Mouse (Mus musculus) embryonic facial prominence, embryonic 11.5 days (tissue): ENCODE results near the gene Nelfb. TPM values are rescaled to one million over a fixed set of nuclear protein-coding genes. Genes with fewer than 3 reads are reported as not detected.
A peak's percentile ranks its signal among the peaks of the same experiment; 100 is the strongest.

Source experiments
- ATAC-seq: fragments of 200-750 bp; cut with Nextera tagmentation; replicated peaks from 2 replicates; pipeline ENCODE4 v1.8.0; 2017; ENCODE audit warnings: low read depth; ENCODE audit not compliant: insufficient number of reproducible peaks, low FRiP score, low TSS enrichment
- DNase-seq: peaks from one replicate; pipeline ENCODE4 v3.0.0-alpha.2; 2015; ENCODE audit warnings: low spot score
- H3K27ac ChIP-seq: fragments of 300-500 bp; sonication (generic); replicated peaks from 2 replicates; pipeline ENCODE4 v1.5.1; 2014; ENCODE audit warnings: mild to moderate bottlenecking, low read depth, low read length, control low read depth
- H3K27me3 ChIP-seq: fragments of 300-500 bp; sonication (generic); 2 replicates; pipeline ENCODE4 v1.6.1; 2014; ENCODE audit warnings: mild to moderate bottlenecking, low read length, moderate library complexity, mixed read lengths; ENCODE audit not compliant: control insufficient read depth, insufficient read depth
- H3K36me3 ChIP-seq: fragments of 300-500 bp; sonication (generic); replicated peaks from 2 replicates; pipeline ENCODE4 v1.6.1; 2014; ENCODE audit warnings: low read depth, mild to moderate bottlenecking, low read length, moderate library complexity, mixed read lengths; ENCODE audit not compliant: control insufficient read depth, insufficient read depth
- H3K4me1 ChIP-seq: fragments of 300-500 bp; sonication (generic); 2 replicates; pipeline ENCODE4 v1.6.1; 2014; ENCODE audit warnings: low read length, mixed read lengths; ENCODE audit not compliant: control insufficient read depth, insufficient read depth
- H3K4me2 ChIP-seq: fragments of 300-500 bp; sonication (generic); 2 replicates; pipeline ENCODE4 v1.6.1; 2014; ENCODE audit warnings: low read depth, mild to moderate bottlenecking, control low read depth, low read length, moderate library complexity
- H3K4me3 ChIP-seq: fragments of 300-500 bp; sonication (generic); 2 replicates; pipeline ENCODE4 v1.5.1; 2014; ENCODE audit warnings: low read depth, low read length, control low read depth
- H3K9ac ChIP-seq: fragments of 300-500 bp; sonication (generic); replicated peaks from 2 replicates; pipeline ENCODE4 v1.6.1; 2014; ENCODE audit warnings: mild to moderate bottlenecking, control low read depth, low read length
- H3K9me3 ChIP-seq: fragments of 300-500 bp; sonication (generic); replicated peaks from 2 replicates; pipeline ENCODE4 v1.6.1; 2016; ENCODE audit warnings: mild to moderate bottlenecking, low read length, inconsistent platforms, mixed read lengths; ENCODE audit not compliant: control insufficient read depth
- WGBS: fragments of 180-500 bp; shearing (Covaris S2); extraction: QIAGEN DNeasy Blood & Tissue Kit; methylation state at CpG from one replicate; pipeline ENCODE4 v1.1.7; 2014; 5-methylcytosine and 5-hydroxymethylcytosine counted together
- polyA plus RNA-seq: library from polyadenylated mRNA; unstranded; fragments of >200 nt; fragmentation: Nextera tagmentation; extraction: Ambion mirVana; gene quantifications from 2 replicates; pipeline ENCODE4 v1.2.1, GENCODE M21; 2014

Gene Nelfb
- polyA plus RNA-seq, 1 experiment from 2014 or later: 90.5 TPM

DNA sequence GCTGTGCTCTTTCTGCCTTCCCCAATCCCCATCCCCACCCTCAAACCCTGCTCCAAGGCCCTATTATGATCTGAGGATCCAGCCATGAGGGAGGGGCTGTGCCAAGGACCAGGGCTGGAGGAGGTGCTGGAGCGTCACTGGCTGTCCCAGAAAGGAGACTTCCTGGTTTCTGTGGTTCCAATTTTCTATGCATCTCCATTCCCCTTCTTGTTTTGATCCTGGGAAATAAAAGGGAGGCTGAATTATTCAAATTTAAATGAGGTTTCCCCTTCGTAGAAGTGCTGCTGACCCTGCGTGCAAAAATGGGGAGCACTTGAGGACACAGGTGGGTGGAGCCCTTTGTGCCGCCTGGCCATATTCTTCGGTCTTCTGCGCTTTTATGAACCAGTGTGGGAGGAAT lies 28.6 kb downstream of the Nelfb start:
- Histone ChIP-seq H3K9ac (peak overlapping the region; percentile 13; the same call in 1 of the 2 replicates), H3K27me3 (peaks cover 49% of the 10 kb centered on the region), H3K36me3 (no peaks in the 10 kb centered on the region; the same call in 1 of the 2 replicates), H3K4me1 (peaks cover 7% of the 10 kb centered on the region), H3K4me2 (peak overlapping the region; percentile 37), H3K4me3 (peak overlapping the region; percentile 59), H3K27ac (no peak overlapping the region), H3K9me3 (no peaks in the 10 kb centered on the region)
- 15% methylated on average over 6 of the region's 6 CpGs for WGBS
- DNase-seq (no peak), ATAC-seq (no peak)

DNA sequence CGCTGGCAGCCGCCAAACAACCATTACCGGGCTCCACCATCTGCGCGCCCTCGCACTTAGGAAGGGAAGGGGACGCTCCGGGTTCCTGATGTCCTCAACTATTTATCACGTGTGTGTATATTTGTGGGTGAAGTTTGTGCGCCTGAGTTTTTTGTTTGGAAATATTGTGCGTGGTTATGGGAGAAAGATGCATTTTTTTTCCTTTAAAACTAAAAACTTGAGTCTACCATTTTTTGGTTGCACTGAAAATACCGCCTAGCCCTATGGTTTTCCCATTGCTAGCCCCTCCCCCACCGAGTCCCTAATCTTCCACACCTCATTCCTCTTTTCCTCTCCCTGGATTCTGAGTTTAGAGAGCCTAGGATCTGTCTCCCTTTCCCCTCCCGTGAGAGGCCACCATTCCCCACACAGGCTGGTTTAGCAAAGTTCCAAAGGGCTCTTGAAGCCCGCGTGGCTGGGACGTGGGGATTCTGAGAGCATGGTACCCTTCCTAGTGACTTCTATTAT lies 29.3 kb downstream of the Nelfb start:
- peaks cover 13% of the 10 kb centered on the region for H3K4me1 ChIP-seq
- peak overlapping the region; percentile 86 for H3K27ac ChIP-seq
- peak; percentile 43 for DNase-seq
- no peaks in the 10 kb centered on the region; the same call in 1 of the 2 replicates for H3K36me3 ChIP-seq
- peak overlapping the region; percentile 87 for H3K4me2 ChIP-seq
- no peak for ATAC-seq
- peak overlapping the region; percentile 59 for H3K4me3 ChIP-seq
- peak overlapping the region; percentile 62 for H3K9ac ChIP-seq
- under 1% methylated on average over 17 of the region's 17 CpGs for WGBS
- H3K27me3 ChIP-seq: peaks cover 51% of the 10 kb centered on the region
- no peaks in the 10 kb centered on the region for H3K9me3 ChIP-seq

DNA sequence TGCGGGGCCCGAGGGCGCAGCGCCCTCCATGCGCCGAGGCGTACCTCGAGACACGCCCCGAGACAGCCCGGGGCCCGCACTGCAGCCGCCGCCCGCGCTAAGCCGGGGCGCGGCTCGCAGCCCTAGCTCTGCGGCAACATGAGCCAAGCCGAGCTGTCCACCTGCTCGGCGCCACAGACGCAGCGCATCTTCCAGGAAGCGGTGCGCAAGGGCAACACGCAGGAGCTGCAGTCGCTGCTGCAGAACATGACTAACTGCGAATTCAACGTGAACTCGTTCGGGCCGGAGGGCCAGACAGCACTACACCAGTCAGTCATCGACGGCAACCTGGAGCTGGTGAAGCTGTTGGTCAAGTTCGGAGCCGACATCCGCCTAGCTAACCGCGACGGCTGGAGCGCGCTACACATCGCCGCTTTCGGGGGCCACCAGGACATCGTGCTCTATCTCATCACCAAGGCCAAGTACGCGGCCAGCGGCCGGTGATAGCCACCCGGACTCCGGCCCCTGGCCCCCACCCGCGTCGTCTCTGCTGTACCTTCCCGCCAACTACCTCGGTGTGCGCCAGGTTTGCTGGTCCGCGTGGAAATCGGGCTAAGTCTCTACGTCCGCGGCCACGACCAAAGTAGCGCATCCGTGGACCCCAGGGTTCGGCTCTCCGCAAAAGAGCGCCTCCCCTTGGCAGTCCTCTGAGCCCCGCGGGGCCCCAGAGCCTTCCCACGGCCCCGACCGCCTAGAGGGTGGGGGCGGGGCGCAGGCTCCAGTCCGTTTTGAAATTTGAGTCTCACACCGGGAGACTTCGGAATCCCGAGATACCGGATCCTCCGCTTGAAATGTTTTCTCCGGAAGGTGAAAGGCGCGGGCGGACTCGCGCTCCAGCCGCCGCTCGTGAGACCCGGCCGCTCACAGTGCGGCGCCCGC lies 30.1 kb downstream of the Nelfb start:
- DNase-seq (peak; percentile 69), ATAC-seq (no peak; the same call in 1 of the 2 replicates)
- H3K9me3 ChIP-seq: no peaks in the 10 kb centered on the region
- peak overlapping the region; percentile 87 for H3K4me2 ChIP-seq
- peak overlapping the region; percentile 86 for H3K27ac ChIP-seq
- H3K9ac ChIP-seq: peak overlapping the region; percentile 62
- H3K27me3 ChIP-seq: peaks cover 51% of the 10 kb centered on the region
- H3K36me3 ChIP-seq: no peaks in the 10 kb centered on the region; the same call in 1 of the 2 replicates
- H3K4me3 ChIP-seq: peak overlapping the region; percentile 59
- WGBS: under 1% methylated on average over 100 of the region's 100 CpGs
- H3K4me1 ChIP-seq: peaks cover 14% of the 10 kb centered on the region

DNA sequence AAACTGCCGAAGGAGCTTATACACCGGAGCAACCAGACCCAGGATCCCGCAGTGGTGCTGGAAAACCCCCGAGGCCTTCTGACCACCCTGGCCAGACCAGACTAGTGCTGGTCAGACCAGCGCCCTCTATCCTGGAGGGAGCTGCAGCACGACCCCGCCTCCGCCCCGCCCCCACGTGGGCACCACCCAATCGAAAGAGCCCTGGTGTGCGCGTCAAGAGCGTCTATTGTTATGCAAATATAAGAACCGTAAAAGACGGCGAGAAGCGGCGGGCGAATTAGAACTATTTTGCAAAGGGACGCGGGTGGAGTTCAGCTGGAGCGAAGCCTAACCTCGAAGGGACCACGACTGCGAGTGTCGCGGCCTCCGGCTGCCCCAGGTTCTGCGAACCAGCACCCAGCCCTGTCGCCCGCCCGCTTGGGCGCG lies 30.8 kb downstream of the Nelfb start, which contains the start of gene Nrarp:
Gene Nrarp, plus strand, starts transcription at position 281 of the 426 bp plus-strand sequence.
- Histone ChIP-seq H3K27me3 (peaks cover 51% of the 10 kb centered on the region), H3K4me3 (peak within 1 kb of the TSS; percentile 59), H3K4me2 (peak within 1 kb of the TSS; percentile 87), H3K9ac (peak within 1 kb of the TSS; percentile 62), H3K36me3 (no peaks in the 10 kb centered on the region; the same call in 1 of the 2 replicates), H3K27ac (peak within 1 kb of the TSS; percentile 86), H3K4me1 (peaks cover 11% of the 10 kb centered on the region), H3K9me3 (no peaks in the 10 kb centered on the region)
- DNase-seq: peak; percentile 88
- WGBS: under 1% methylated on average over 31 of the region's 35 CpGs
- peak; percentile 73 for ATAC-seq

DNA sequence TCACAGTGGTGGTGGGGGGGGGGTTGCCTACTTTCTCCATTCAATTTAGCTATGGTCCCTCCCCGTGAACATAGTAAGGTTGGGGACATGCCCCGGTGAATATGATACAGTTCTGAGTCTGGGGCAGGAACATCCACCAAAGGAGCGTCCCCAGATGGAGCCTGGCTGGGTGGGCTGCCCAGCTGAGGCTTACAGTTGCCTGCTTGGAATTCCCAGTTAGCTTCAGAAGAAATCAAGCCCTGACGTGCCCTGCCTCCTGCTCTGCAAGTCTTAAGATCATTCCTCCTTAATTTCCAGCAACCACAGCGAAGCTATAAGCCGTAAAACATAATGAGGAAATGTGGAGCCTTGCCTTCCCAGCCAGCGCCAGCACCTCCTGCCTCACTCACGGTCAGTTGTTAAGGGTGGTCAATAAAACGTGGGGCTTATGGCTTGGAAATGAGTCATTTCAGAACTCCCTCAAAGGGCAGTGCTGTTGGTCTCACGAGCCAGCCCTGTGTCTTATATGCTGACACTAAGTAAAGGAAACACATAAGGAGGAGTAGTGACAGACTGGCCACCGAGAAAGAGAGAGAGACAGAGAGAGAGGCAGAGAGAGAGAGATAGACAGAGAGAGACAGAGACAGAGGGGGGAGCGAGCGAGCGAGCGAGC lies 31.6 kb downstream of the Nelfb start:
- Histone ChIP-seq H3K9ac (0 out of 2 replicates have a peak overlapping the region, but pooled peaks have one; percentile 22), H3K4me2 (no peak overlapping the region; the same call in 1 of the 2 replicates), H3K27me3 (peaks cover 47% of the 10 kb centered on the region), H3K36me3 (no peaks in the 10 kb centered on the region; the same call in 1 of the 2 replicates), H3K9me3 (no peaks in the 10 kb centered on the region), H3K4me1 (peaks cover 10% of the 10 kb centered on the region), H3K27ac (no peak overlapping the region), H3K4me3 (peak overlapping the region; percentile 59)
- 48% methylated on average over 15 of the region's 15 CpGs for WGBS
- DNase-seq (no peak), ATAC-seq (no peak)

DNA sequence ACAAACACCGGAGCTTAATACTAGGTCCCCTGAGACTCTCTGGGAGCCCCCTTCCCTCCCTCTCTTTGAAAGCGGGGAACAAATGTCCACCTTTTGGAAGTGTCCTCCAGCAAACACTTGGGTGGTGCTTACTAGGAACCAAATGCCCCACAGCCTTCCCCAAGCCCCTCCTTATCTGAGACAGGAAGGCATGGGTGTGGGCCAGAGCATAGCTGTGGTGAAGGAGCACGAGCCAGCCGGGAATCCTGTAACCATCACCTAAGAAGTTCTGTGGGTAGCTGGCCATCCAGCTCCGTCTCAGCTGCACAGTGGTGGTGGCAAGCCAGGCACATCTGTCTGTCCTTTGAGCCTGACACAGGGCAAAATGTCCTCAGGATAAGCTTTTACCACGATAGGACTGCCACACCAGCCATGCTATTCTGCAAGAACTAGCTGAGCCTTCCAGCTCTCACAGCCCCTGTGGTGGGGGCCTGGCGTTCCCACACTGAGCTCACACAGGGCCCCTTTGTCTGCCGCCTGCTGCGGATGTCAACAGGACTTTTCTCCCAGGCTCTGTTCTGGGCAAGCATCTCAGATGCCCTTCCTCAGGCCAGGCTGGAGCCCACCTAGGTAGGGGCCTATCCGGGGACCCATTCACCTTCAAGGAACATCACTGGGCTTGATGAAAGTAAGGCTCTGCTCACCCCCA lies 32.9 kb downstream of the Nelfb start:
- WGBS: 23% methylated on average over 10 of the region's 10 CpGs
- Histone ChIP-seq H3K9me3 (no peaks in the 10 kb centered on the region), H3K36me3 (no peaks in the 10 kb centered on the region), H3K27me3 (peaks cover 40% of the 10 kb centered on the region), H3K9ac (no peak overlapping the region), H3K27ac (peak overlapping the region; percentile 20), H3K4me2 (no peak overlapping the region), H3K4me3 (no peak overlapping the region), H3K4me1 (peaks cover 10% of the 10 kb centered on the region)
- ATAC-seq: no peak
- DNase-seq: peak; percentile 29

DNA sequence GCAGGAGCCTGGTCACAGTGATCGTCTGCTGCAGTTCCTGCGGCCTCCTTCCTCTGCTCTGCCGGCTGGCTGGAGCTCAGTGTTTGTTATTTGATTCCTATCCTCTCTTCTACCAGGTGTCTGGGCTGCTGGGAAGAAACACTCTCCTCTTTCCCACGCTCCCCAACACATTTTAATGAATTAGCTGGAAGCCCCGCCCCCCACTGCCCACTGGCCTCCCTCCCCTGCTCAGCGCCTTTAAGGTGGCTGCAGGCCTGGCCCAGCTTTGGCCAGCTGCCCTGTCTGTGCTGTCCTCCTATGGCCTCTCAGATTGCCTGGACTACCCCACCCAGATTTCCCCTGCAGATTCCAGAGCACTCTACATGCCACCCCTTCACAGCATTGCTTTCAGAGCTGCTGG lies 33.6 kb downstream of the Nelfb start:
- Histone ChIP-seq H3K27ac (0 out of 2 replicates have a peak overlapping the region, but pooled peaks have one; percentile 20), H3K36me3 (no peaks in the 10 kb centered on the region), H3K4me2 (0 out of 2 replicates have a peak overlapping the region, but pooled peaks have one; percentile 0), H3K27me3 (peaks cover 34% of the 10 kb centered on the region), H3K4me3 (no peak overlapping the region), H3K4me1 (peaks cover 10% of the 10 kb centered on the region), H3K9me3 (no peaks in the 10 kb centered on the region), H3K9ac (no peak overlapping the region; the same call in 1 of the 2 replicates)
- 5% methylated on average over 6 of the region's 6 CpGs for WGBS
- ATAC-seq: no peak
- DNase-seq: peak; percentile 55
